Mouse (Mus musculus): ENCODE results near the gene Gm20809. TPM values are rescaled to one million over a fixed set of nuclear protein-coding genes. Genes with fewer than 3 reads are reported as not detected.
"Not testable (repeated sequence)": the region's sequence is repeated elsewhere in the genome, so short reads cannot be mapped to it uniquely, and the experiment has no call there.

The Gm20809 gene
- not detected for total RNA-seq (2021)
- long read RNA-seq, experiment 1 = 0 reads
- long read RNA-seq, experiment 2 = 0 reads

DNA sequence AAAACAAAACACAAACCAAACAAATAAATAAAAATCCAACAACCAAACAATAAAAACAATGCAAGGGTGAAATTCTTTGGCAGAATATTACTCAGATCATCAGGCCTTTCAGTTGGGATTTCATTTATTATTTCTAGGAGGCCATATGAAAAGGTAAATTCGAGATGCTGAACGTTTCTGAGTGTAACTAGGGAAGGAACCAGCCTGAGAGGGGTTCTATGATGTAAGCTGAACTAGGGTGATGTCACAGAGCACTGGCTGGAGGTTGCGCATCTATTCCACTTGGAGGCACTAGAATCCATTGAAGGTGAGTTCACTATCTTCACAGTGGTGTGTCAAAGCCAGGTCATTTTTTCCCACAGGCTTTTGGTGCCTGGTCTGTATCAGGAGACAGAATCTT is at the start of gene Gm20809:
Gene Gm20809 (plus strand): TSS at position 301 of the 400 bp plus-strand sequence.
- not testable (repeated sequence) for DNase-seq

Data from adrenal gland, postnatal 36 days (tissue).